Mouse (Mus musculus): Measurements from ENCODE around the gene Raet1e. TPM values are rescaled to one million over a fixed set of nuclear protein-coding genes. Genes with fewer than 3 reads are reported as not detected.

The Raet1e gene
- 3.6 and 4.7 TPM in 2 replicates for polyA plus RNA-seq (2015; fragmentation: Nextera tagmentation; extraction: Ambion mirVana)

GRCm38 (mm10) chr10:22158310-22158999 is at the start of gene Raet1e, which contains the start of gene H60b:
Gene Raet1e, plus strand, starts transcription at chr10:22158569.
Gene H60b, plus strand, starts transcription at chr10:22158586.

DNA sequence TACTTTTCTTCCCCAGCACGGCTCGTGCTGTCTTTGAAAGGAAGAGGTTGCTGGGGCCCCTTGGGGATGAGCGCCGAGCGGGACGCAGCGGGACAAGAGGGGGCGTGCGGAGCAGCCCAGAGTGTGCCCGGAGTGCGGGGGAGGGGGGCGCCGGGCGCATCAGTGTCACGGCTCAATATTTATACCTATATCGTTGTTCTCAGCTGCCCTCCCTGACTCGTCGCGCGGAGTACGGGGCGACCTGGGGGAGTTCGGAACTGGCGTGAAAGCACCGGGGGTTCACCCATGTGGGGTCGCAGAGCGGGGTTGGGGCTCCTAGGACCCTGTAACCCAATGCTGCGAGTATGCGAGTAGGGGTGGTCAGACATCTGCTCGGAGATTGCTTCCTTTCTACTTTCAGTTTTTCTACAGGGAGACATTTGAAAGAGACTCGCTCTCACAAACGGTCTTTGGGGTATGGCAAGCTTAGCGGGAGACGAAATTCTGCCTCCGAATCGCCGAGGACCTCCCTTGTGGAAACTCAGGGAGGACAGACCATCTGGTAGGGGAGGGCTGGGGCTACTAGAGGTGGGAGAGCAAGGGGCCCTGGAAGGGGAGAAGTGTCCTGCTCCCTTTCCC is 9.2 kb upstream of the Raet1e start, which contains the start of gene E030030I06Rik:
Gene E030030I06Rik, minus strand, starts transcription at position 198 of the 618 bp plus-strand sequence.

DNA sequence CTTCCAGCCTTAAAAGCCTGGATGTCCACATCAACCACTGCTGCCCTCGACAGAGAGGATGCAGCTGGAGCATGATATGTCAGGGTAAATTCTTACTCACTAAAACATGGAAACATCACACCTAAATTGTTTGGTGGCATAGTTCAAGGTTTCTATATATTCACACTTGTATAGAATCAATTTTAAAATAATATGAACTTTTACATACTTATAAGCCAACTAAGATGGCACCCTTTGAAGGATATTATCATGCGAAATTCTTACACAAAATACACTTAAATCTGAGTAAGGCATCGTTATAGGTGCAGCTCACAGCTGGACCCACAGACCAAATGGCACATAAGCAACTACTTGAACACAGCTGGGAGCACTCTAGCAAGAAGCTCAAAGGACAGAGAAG is 201.9 kb downstream of the Raet1e start, which contains the start of gene Raet1d:
Gene Raet1d, plus strand, starts transcription at position 301 of the 400 bp plus-strand sequence.

Other genes starting within 250 kb of the Raet1e start
- not detected in 2 replicates for gene 4930444G20Rik, start 90.5 kb upstream of the Raet1e start, polyA plus RNA-seq (2015; fragmentation: Nextera tagmentation; extraction: Ambion mirVana)
- 8.1 and 10.1 TPM in 2 replicates for gene E030030I06Rik, start 9.3 kb upstream of the Raet1e start, polyA plus RNA-seq (2015; fragmentation: Nextera tagmentation; extraction: Ambion mirVana)
- gene H60b, start within 50 bp of the Raet1e start, polyA plus RNA-seq (2015; fragmentation: Nextera tagmentation; extraction: Ambion mirVana) = 0.66 and 0.96 TPM in 2 replicates
- 3.8 and 5.7 TPM in 2 replicates for gene Raet1d, start 202.0 kb downstream of the Raet1e start, polyA plus RNA-seq (2015; fragmentation: Nextera tagmentation; extraction: Ambion mirVana)